8 mouse cellular contexts compared by ENCODE assay signal in the genomic region with DNA sequence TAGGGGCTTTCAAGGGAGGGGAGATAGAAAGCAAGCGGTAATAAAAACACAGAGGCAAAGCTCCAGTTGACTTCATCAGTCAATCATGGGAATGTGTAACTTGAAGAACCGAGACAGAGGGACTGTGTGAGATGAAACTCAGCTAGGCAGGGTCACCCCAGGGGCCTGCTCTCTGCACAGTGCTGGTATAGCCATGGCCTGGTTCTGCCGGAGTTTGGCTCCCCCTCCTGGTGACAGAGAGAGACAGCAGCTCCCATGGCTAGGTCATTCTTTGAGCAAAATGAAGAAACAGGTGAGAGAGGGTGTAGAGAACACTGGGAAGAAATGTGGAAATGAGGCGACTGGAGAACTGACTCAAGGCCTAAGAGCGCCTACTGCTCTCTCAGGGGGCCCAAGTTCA. TPM values are rescaled to one million over a fixed set of nuclear protein-coding genes. Genes with fewer than 3 reads are reported as not detected.
A peak's percentile ranks its signal among the peaks of the same experiment; 100 is the strongest.
DNase-seq lines count a peak whose midpoint lies in the region; ATAC-seq and TF ChIP-seq lines count a peak whose summit lies in the region.

No protein-coding gene starts in this region.

- H3K27ac ChIP-seq in ES-Bruce4 (ENCODE audit: insufficient read depth, low read length), result no peak overlapping the region
- H3K27ac ChIP-seq in heart, embryonic 16.5 days (ENCODE audit: low read length), result no peak overlapping the region

- H3K9ac ChIP-seq in ES-Bruce4 (ENCODE audit: low read depth, poor library complexity, severe bottlenecking), result no peak overlapping the region
- H3K9ac ChIP-seq in heart, embryonic 16.5 days (ENCODE audit: low read length), result no peak overlapping the region

- ATAC-seq in heart, embryonic 16.5 days (replicated peaks; ENCODE audit: extremely low read depth, insufficient read depth, low FRiP score), result 0 out of 2 replicates have a peak, but pooled peaks have one; percentile 34
- ATAC-seq in erythroid progenitor cell, adult 5-6 weeks (replicated peaks; ENCODE audit: low FRiP score, poor library complexity, severe bottlenecking), result no peak

- TF ChIP-seq POLR2A in ES-Bruce4 (IDR thresholded peaks at IDR 0.05; ENCODE audit: insufficient read depth, low read length), result no peak

- no peaks in the 10 kb centered on the region for H3K36me3 ChIP-seq in ES-Bruce4 (ENCODE audit: control insufficient read depth, insufficient read depth, low read length, poor library complexity, severe bottlenecking)
- H3K36me3 ChIP-seq in heart, embryonic 16.5 days (ENCODE audit: control insufficient read depth, insufficient read depth), result peaks cover 8% of the 10 kb centered on the region

- peak; percentile 96 for TF ChIP-seq CTCF in ES-Bruce4 (IDR thresholded peaks at IDR 0.05; ENCODE audit: low read depth, low read length)

- H3K4me1 ChIP-seq in ES-Bruce4 (ENCODE audit: control insufficient read depth, insufficient read depth, low read length), result no peaks in the 10 kb centered on the region
- H3K4me1 ChIP-seq in heart, embryonic 16.5 days (ENCODE audit: control insufficient read depth, insufficient read depth, low read length), result no peaks in the 10 kb centered on the region

- TF ChIP-seq EP300 in ES-Bruce4 (IDR thresholded peaks at IDR 0.05; ENCODE audit: insufficient read depth, low read depth, low read length), result no peak

- H3K4me2 ChIP-seq in heart, embryonic 16.5 days (ENCODE audit: low read depth, low read length), result no peak overlapping the region

- H3K27me3 ChIP-seq in ES-Bruce4 (ENCODE audit: control insufficient read depth, insufficient read depth, low read length, poor library complexity, severe bottlenecking), result no peaks in the 10 kb centered on the region
- H3K27me3 ChIP-seq in heart, embryonic 16.5 days (ENCODE audit: control insufficient read depth, insufficient read depth, low read length), result 0 out of 2 replicates have a peak, but pooled peaks cover 2% of the 10 kb centered on the region

- no peaks in the 10 kb centered on the region for H3K9me3 ChIP-seq in ES-Bruce4 (replicated peaks; ENCODE audit: control insufficient read depth, insufficient read depth, low read length, poor library complexity, severe bottlenecking)
- H3K9me3 ChIP-seq in heart, embryonic 16.5 days (replicated peaks; ENCODE audit: control insufficient read depth, low read length), result no peaks in the 10 kb centered on the region

- 15% methylated on average over 5 of the region's 5 CpGs for WGBS in heart, embryonic 16.5 days

- peak; percentile 69 for DNase-seq in adipocyte (ENCODE audit: low spot score)
- DNase-seq in embryo, embryonic 11.5 days (ENCODE audit: low read depth, low spot score), result peak; percentile 51
- DNase-seq in kidney, postnatal 14 days, result peak; percentile 64
- DNase-seq in lung, postnatal 14 days, result peak; percentile 74
- DNase-seq in ovary, postnatal 36 days (ENCODE audit: low spot score), result peak; percentile 56

- no peak overlapping the region for H3K4me3 ChIP-seq in ES-Bruce4 (ENCODE audit: low read depth, low read length)
- H3K4me3 ChIP-seq in heart, embryonic 16.5 days (ENCODE audit: low read length), result no peak overlapping the region

RNA-seq across cellular contexts. Expression of gene Galp, which starts 2.8 kb away (rescaled TPM):
- not detected in 2 replicates for polyA plus RNA-seq in ES-Bruce4 (2011; ENCODE audit: insufficient read depth, insufficient read length, low read depth, missing spikeins)
- not detected in 2 replicates for polyA plus RNA-seq in heart, embryonic 16.5 days (2015; fragmentation: Nextera tagmentation; extraction: Ambion mirVana)
- not detected in 2 replicates for total RNA-seq in erythroid progenitor cell, adult 5-6 weeks (2015; ENCODE audit: low replicate concordance)
- total RNA-seq in erythroid progenitor cell, adult 5-6 weeks (2017; ENCODE audit: low replicate concordance), result not detected in 2 replicates

RNA-seq across cellular contexts. Expression of gene Zfp444, which starts 22.1 kb away (rescaled TPM):
- 33.7 and 41.1 TPM in 2 replicates for polyA plus RNA-seq in ES-Bruce4 (2011; ENCODE audit: insufficient read depth, insufficient read length, low read depth, missing spikeins)
- 34.4 and 35.4 TPM in 2 replicates for polyA plus RNA-seq in heart, embryonic 16.5 days (2015; fragmentation: Nextera tagmentation; extraction: Ambion mirVana)
- total RNA-seq in erythroid progenitor cell, adult 5-6 weeks (2015; ENCODE audit: low replicate concordance), result 0.42 TPM in 1 of 2 replicates, not detected in the other
- total RNA-seq in erythroid progenitor cell, adult 5-6 weeks (2017; ENCODE audit: low replicate concordance), result 4.2 and 11.6 TPM in 2 replicates

RNA-seq across cellular contexts. Expression of gene Zscan5b, which starts 27.9 kb away (rescaled TPM):
- 0.33 and 0.40 TPM in 2 replicates for polyA plus RNA-seq in ES-Bruce4 (2011; ENCODE audit: insufficient read depth, insufficient read length, low read depth, missing spikeins)
- not detected in 2 replicates for polyA plus RNA-seq in heart, embryonic 16.5 days (2015; fragmentation: Nextera tagmentation; extraction: Ambion mirVana)
- total RNA-seq in erythroid progenitor cell, adult 5-6 weeks (2015; ENCODE audit: low replicate concordance), result not detected in 2 replicates
- total RNA-seq in erythroid progenitor cell, adult 5-6 weeks (2017; ENCODE audit: low replicate concordance), result not detected in 2 replicates

RNA-seq across cellular contexts. Expression of gene Zfp787, which starts 38.3 kb away (rescaled TPM):
- 24.1 and 30.9 TPM in 2 replicates for polyA plus RNA-seq in ES-Bruce4 (2011; ENCODE audit: insufficient read depth, insufficient read length, low read depth, missing spikeins)
- polyA plus RNA-seq in heart, embryonic 16.5 days (2015; fragmentation: Nextera tagmentation; extraction: Ambion mirVana), result 22.2 and 22.5 TPM in 2 replicates
- 16.8 and 18.4 TPM in 2 replicates for total RNA-seq in erythroid progenitor cell, adult 5-6 weeks (2015; ENCODE audit: low replicate concordance)
- 4.1 and 7.6 TPM in 2 replicates for total RNA-seq in erythroid progenitor cell, adult 5-6 weeks (2017; ENCODE audit: low replicate concordance)

RNA-seq across cellular contexts. Expression of gene Epp13, which starts 58.4 kb away (rescaled TPM):
- polyA plus RNA-seq in ES-Bruce4 (2011; ENCODE audit: insufficient read depth, insufficient read length, low read depth, missing spikeins), result 40.1 and 42.4 TPM in 2 replicates
- not detected in 2 replicates for polyA plus RNA-seq in heart, embryonic 16.5 days (2015; fragmentation: Nextera tagmentation; extraction: Ambion mirVana)
- not detected in 2 replicates for total RNA-seq in erythroid progenitor cell, adult 5-6 weeks (2015; ENCODE audit: low replicate concordance)
- not detected in 2 replicates for total RNA-seq in erythroid progenitor cell, adult 5-6 weeks (2017; ENCODE audit: low replicate concordance)
